Mouse (Mus musculus) kidney, adult 2 months (tissue): ENCODE results near the gene Crebbp. TPM values are rescaled to one million over a fixed set of nuclear protein-coding genes. Genes with fewer than 3 reads are reported as not detected.

ENCODE experiments used
- DNase-seq: peaks from one replicate; pipeline ENCODE4 v3.0.0; 2021
- H3K27ac ChIP-seq: fragments of 200-500 bp; 2 replicates; pipeline ENCODE4 v1.5.1; 2012; ENCODE audit warnings: low read depth, low read length, control low read depth, inconsistent platforms; ENCODE audit not compliant: insufficient read depth
- H3K27me3 ChIP-seq: fragments of 200-500 bp; replicated peaks from 2 replicates; pipeline ENCODE4 v1.6.1; 2012; ENCODE audit warnings: mild to moderate bottlenecking, moderate library complexity, low read length, inconsistent platforms; ENCODE audit not compliant: control insufficient read depth, insufficient read depth
- H3K36me3 ChIP-seq: fragments of 200-500 bp; 2 replicates; pipeline ENCODE4 v1.6.1; 2012; ENCODE audit warnings: mild to moderate bottlenecking, moderate library complexity, low read length, inconsistent platforms; ENCODE audit not compliant: control insufficient read depth, insufficient read depth
- H3K4me1 ChIP-seq: fragments of 200-500 bp; 2 replicates; pipeline ENCODE4 v1.6.1; 2011; ENCODE audit warnings: low read length; ENCODE audit not compliant: control insufficient read depth, insufficient read depth
- H3K4me3 ChIP-seq: fragments of 200-500 bp; 2 replicates; pipeline ENCODE4 v1.5.1; 2011; ENCODE audit warnings: mild to moderate bottlenecking, low read depth, low read length, control low read depth; ENCODE audit not compliant: insufficient read depth
- CTCF ChIP-seq: fragments of 200-500 bp; conservative IDR thresholded peaks from 2 replicates; pipeline ENCODE4 v1.5.1; 2011; ENCODE audit warnings: low read depth, mild to moderate bottlenecking, control low read depth, low read length, moderate library complexity, mixed read lengths; ENCODE audit not compliant: insufficient read depth, insufficient read length
- POLR2A ChIP-seq: fragments of 200-500 bp; IDR thresholded peaks from one replicate; pipeline ENCODE4 v1.6.1; 2011; ENCODE audit warnings: low read depth, low read length, control low read depth
- WGBS: fragments of 180-500 bp; shearing (Covaris S2); methylation state at CpG from one replicate; pipeline ENCODE4 v1.1.7; 2018; 5-methylcytosine and 5-hydroxymethylcytosine counted together
- polyA plus RNA-seq: library from polyadenylated mRNA; depleted of rRNA; stranded (reverse); fragments of >200 nt; gene quantifications from 2 replicates; pipeline ENCODE4 v1.2.3, GENCODE M21; 2012

Crebbp gene
- polyA plus RNA-seq, 1 experiment = 27.1 TPM

GRCm38 (mm10) chr16:4153121-4153520 lies 60.7 kb downstream of the Crebbp start:
- TF ChIP-seq CTCF = no peak
- TF ChIP-seq POLR2A = no peak
- DNase-seq = peak; percentile 60
- H3K36me3 ChIP-seq = no peaks in the 10 kb centered on the region
- H3K4me3 ChIP-seq = no peak overlapping the region
- H3K4me1 ChIP-seq = peaks cover 15% of the 10 kb centered on the region
- H3K27me3 ChIP-seq = no peaks in the 10 kb centered on the region
- H3K27ac ChIP-seq = no peak overlapping the region
- WGBS = 47% methylated on average over 1 of the region's 1 CpGs

- no peaks in the 10 kb centered on the region for H3K27me3 ChIP-seq
- no peak overlapping the region for H3K4me3 ChIP-seq
- no peak overlapping the region for H3K27ac ChIP-seq
- H3K36me3 ChIP-seq = peaks cover 1% of the 10 kb centered on the region; the same call in 1 of the 2 replicates
- no peak for TF ChIP-seq POLR2A
- TF ChIP-seq CTCF = no peak
- peak; percentile 74 for DNase-seq
- 41% methylated on average over 6 of the region's 6 CpGs for WGBS
- H3K4me1 ChIP-seq = peaks cover 10% of the 10 kb centered on the region; the same call in 1 of the 2 replicates
These were observed 75.3 kb downstream of the Crebbp start for GRCm38 (mm10) chr16:4138541-4138940.

- H3K4me1 ChIP-seq = peaks cover 7% of the 10 kb centered on the region; the same call in 1 of the 2 replicates
- WGBS = 88% methylated on average over 1 of the region's 1 CpGs
- peaks cover 1% of the 10 kb centered on the region; the same call in 1 of the 2 replicates for H3K36me3 ChIP-seq
- H3K27ac ChIP-seq = no peak overlapping the region
- DNase-seq = no peak
- no peaks in the 10 kb centered on the region for H3K27me3 ChIP-seq
- no peak for TF ChIP-seq CTCF
- TF ChIP-seq POLR2A = no peak
- H3K4me3 ChIP-seq = no peak overlapping the region
These were observed 80.0 kb downstream of the Crebbp start for GRCm38 (mm10) chr16:4133754-4134153.

- DNase-seq = no peak
- 74% methylated on average over 1 of the region's 1 CpGs for WGBS
- H3K4me3 ChIP-seq = no peak overlapping the region
- no peaks in the 10 kb centered on the region for H3K4me1 ChIP-seq
- peaks cover 5% of the 10 kb centered on the region for H3K36me3 ChIP-seq
- no peak overlapping the region for H3K27ac ChIP-seq
- TF ChIP-seq CTCF (no peak), POLR2A (no peak)
- H3K27me3 ChIP-seq = no peaks in the 10 kb centered on the region
These were observed 84.9 kb downstream of the Crebbp start for GRCm38 (mm10) chr16:4128894-4129293.

GRCm38 (mm10) chr16:4117072-4117471 lies 96.7 kb downstream of the Crebbp start:
- WGBS = 83% methylated on average over 4 of the region's 4 CpGs
- Histone ChIP-seq H3K27me3 (no peaks in the 10 kb centered on the region), H3K4me3 (no peak overlapping the region), H3K27ac (no peak overlapping the region), H3K4me1 (no peaks in the 10 kb centered on the region), H3K36me3 (peaks cover 8% of the 10 kb centered on the region)
- no peak for DNase-seq
- no peak for TF ChIP-seq CTCF
- no peak for TF ChIP-seq POLR2A

- 86% methylated on average over 2 of the region's 2 CpGs for WGBS
- peaks cover 12% of the 10 kb centered on the region for H3K36me3 ChIP-seq
- TF ChIP-seq POLR2A (no peak), CTCF (no peak)
- H3K27ac ChIP-seq = no peak overlapping the region
- H3K27me3 ChIP-seq = no peaks in the 10 kb centered on the region
- no peak overlapping the region for H3K4me3 ChIP-seq
- no peaks in the 10 kb centered on the region for H3K4me1 ChIP-seq
- no peak for DNase-seq
These were observed 113.4 kb downstream of the Crebbp start for GRCm38 (mm10) chr16:4100374-4100773.

- Histone ChIP-seq H3K36me3 (peaks cover 16% of the 10 kb centered on the region), H3K27me3 (no peaks in the 10 kb centered on the region), H3K27ac (no peak overlapping the region), H3K4me3 (no peak overlapping the region), H3K4me1 (no peaks in the 10 kb centered on the region)
- WGBS = 93% methylated on average over 1 of the region's 1 CpGs
- TF ChIP-seq CTCF (no peak), POLR2A (no peak)
- DNase-seq = no peak
These were observed 116.3 kb downstream of the Crebbp start for GRCm38 (mm10) chr16:4097521-4097920.

- H3K4me3 ChIP-seq = no peak overlapping the region
- no peaks in the 10 kb centered on the region for H3K27me3 ChIP-seq
- DNase-seq = no peak
- TF ChIP-seq POLR2A (no peak), CTCF (no peak)
- no peak overlapping the region for H3K27ac ChIP-seq
- peaks cover 16% of the 10 kb centered on the region for H3K36me3 ChIP-seq
- H3K4me1 ChIP-seq = no peaks in the 10 kb centered on the region
These were observed 116.9 kb downstream of the Crebbp start for GRCm38 (mm10) chr16:4096898-4097297.
